Mouse (Mus musculus) Patski (cell line): ENCODE measurements around the gene Ddah2. TPM values are rescaled to one million over a fixed set of nuclear protein-coding genes. Genes with fewer than 3 reads are reported as not detected.

Experiments
- ATAC-seq: fragments of 100-300 bp; one replicate; pipeline ENCODE4 v1.8.0; 2021
- CTCF ChIA-PET: fragments of 350-600 bp; sonication (Branson Sonifier 250); formaldehyde crosslinking; loops from one replicate; lab custom pipeline; 2022; ENCODE audit warnings: inconsistent platforms; lab: Charles Lee
- POLR2A ChIA-PET: fragments of 350-600 bp; sonication (Branson Sonifier 250); formaldehyde crosslinking; loops from one replicate; lab custom pipeline; 2022; ENCODE audit warnings: antibody characterized with exemption, inconsistent platforms; lab: Charles Lee
- DNase-seq: peaks from one replicate; pipeline ENCODE4 v3.0.0-alpha.2; 2011; ENCODE audit warnings: low read depth, low spot score
- H3K27me3 ChIP-seq: fragments of 371-371 bp; one replicate; pipeline ENCODE4 v1.5.1; 2021
- CTCF ChIP-seq: fragments of 100-300 bp; IDR thresholded peaks from one replicate; pipeline ENCODE4 v1.5.1; 2021
- in situ Hi-C: fragments of 300-500 bp; cut with MboI; formaldehyde crosslinking; loops from 3 replicates; pipeline ENCODE4 v1.11.1; 2018; ENCODE audit warnings: low pct_unique_long_range_greater_than_20kb, mixed read lengths
- polyA plus RNA-seq: library from polyadenylated mRNA; unstranded; gene quantifications from one replicate; pipeline ENCODE4 v1.2.3, GENCODE M21; 2021

Gene Ddah2
- polyA plus RNA-seq, 1 experiment from 2014 or later: 198 TPM

GRCm38 (mm10) chr17:35018171-35018570 is 40.7 kb upstream of the Ddah2 start:
- no peaks in the 10 kb centered on the region for H3K27me3 ChIP-seq
- ATAC-seq (no peak), DNase-seq (no peak)
- POLR2A ChIA-PET: interaction anchor here (1.0 to 1.6 kb wide), 3 partner anchors 18 to 103 kb away, joined by 3 read pairs; partner anchors contain the start of gene Gpank1
- TF ChIP-seq CTCF: no peak
- in situ Hi-C loops: loop anchor here (10.0 kb wide), 1 partner anchor 217 kb away; the partner anchor contains the start of genes Atp6v1g2 and Nfkbil1
- CTCF ChIA-PET: interaction anchor here (1.4 kb wide), 1 partner anchor 88 kb away, joined by 4 read pairs; no protein-coding TSS in a partner anchor

DNA sequence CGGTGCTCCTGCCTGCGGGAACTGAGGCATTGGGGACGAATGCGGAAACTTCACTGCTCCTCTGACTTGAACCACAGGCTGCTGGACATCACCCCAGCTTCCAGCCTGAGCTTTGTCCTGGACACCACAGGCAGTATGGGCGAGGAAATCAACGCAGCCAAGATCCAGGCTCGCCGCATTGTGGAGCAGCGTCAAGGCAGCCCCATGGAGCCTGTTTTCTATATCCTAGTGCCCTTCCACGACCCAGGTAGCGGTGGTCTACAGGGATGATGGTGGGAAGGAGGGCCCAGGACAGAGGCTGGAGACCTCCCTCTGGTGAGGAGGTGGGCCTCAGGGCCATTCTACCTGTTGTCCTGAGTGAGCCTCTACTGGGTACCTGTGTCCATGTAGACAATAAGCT is 38.9 kb upstream of the Ddah2 start:
- no peak for ATAC-seq
- in situ Hi-C loops: loop anchor here (5.0 to 10.0 kb wide), 3 partner anchors 42 to 215 kb away; partner anchors contain the start of genes Atp6v1g2 and Nfkbil1
- POLR2A ChIA-PET: interaction anchor here (2.2 kb wide), 1 partner anchor 39 kb away, joined by 9 read pairs; the partner anchor contains the start of gene Ddah2
- H3K27me3 ChIP-seq: no peaks in the 10 kb centered on the region
- DNase-seq: no peak
- CTCF ChIA-PET: interaction anchor here (0.9 to 2.0 kb wide), 4 partner anchors 8 to 87 kb away, joined by 3 to 8 read pairs (median 3); partner anchors contain the start of gene Sapcd1
- no peak for TF ChIP-seq CTCF

DNA sequence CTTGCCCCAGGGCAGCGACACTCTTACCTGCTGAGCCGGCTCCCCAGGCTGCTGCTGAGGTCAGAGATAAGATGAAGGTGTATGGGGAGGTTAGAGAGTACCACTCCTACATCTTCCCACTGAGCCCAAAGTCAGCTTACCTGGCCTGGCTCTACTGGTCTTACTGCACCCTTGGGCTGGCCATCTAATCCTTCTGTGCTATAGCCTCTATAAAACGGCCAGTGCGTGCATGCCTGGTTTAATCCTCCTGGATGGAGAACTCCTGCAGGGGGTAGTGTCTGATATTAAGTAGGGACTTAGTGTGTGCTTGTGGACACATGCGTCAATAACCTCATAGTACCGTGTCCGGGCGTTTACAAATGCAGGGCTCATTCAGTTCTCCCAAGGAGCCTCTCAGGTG is 38.3 kb upstream of the Ddah2 start:
- no peaks in the 10 kb centered on the region for H3K27me3 ChIP-seq
- DNase-seq (no peak), ATAC-seq (no peak)
- TF ChIP-seq CTCF: no peak
- in situ Hi-C loops: loop anchor here (5.0 kb wide), 2 partner anchors 42 to 92 kb away; no protein-coding TSS in a partner anchor
- POLR2A ChIA-PET: interaction anchor here (2.1 to 2.2 kb wide), 2 partner anchors 31 to 39 kb away, joined by 9 read pairs; partner anchors contain the start of gene Ddah2
- CTCF ChIA-PET: interaction anchor here (0.7 to 2.7 kb wide), 14 partner anchors 15 to 87 kb away, joined by 3 to 12 read pairs (median 4); partner anchors contain the start of genes Clic1, Ly6g6e and Ly6g6f

DNA sequence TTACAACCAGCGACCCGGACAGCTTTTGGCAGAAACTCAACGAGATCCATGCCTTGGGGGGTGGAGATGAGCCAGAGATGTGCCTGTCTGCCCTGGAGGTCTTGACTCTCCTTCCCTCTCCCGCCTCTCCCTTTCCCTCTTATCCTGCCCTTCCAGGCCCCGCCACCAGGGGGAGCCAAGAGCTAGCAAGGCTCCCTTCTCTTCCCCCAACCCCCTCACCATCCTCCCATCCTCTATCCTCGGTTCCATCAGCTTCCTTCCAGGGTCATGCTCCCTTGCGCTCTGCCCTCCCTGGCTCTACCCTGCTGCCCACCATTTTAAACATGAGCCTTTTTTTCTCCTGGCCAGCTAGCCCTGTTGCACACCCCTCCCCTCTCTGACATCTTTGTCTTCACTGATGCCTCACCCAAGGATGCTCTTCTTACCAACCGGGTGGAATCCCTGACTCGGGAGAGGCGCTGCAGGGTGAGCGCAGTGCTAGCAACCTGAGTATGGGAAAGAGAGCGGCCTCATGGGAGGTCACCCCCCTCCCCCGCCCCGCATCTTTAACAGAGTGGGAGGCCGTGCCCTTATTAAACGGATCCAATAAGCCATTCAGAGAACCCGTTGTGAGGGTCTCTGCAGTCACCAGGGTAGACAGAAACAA is 37.5 kb upstream of the Ddah2 start:
- POLR2A ChIA-PET: interaction anchor here (0.6 to 2.2 kb wide), 7 partner anchors 25 to 100 kb away, joined by 3 to 9 read pairs (median 3); partner anchors contain the start of genes Clic1, Ddah2 and Gpank1
- TF ChIP-seq CTCF: no peak
- DNase-seq: no peak
- in situ Hi-C loops: loop anchor here (5.0 kb wide), 2 partner anchors 41 to 91 kb away; no protein-coding TSS in a partner anchor
- no peaks in the 10 kb centered on the region for H3K27me3 ChIP-seq
- CTCF ChIA-PET: interaction anchor here (0.7 to 2.7 kb wide), 19 partner anchors 14 to 100 kb away, joined by 3 to 12 read pairs (median 4); partner anchors contain the start of genes Clic1, Gpank1, Ly6g6e and Ly6g6f
- no peak for ATAC-seq

DNA sequence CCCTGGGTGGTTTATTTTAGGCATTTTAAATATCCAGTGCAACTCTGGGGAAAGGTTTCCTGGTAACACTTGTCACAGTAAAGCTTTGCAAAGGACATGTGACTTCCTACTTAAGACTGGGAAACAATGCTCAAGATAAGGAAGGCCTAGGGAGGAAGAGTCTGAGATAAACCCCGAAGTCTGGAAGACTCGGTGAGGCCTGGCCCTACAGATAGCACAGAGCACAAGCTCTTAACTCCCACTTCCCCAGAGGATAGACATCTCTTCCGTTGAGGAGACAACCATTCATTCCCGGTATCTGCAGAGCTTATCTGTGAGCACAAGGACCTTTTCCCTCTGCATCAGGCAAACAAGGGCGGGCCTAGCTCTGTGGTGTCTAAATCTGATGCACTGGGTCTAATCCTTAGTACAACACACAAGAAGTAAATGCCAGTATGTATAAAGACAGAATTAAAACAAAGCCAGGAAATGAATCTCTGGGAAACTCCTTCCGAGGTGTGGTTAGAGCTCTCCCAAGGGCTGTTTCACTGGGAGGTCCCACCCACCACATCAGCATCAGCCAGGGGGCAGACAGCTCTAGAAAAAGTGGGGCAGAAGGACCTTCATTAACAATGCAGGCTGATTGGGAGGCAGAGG is 36.9 kb upstream of the Ddah2 start:
- ATAC-seq: no peak
- CTCF ChIA-PET: interaction anchor here (0.9 to 2.7 kb wide), 15 partner anchors 11 to 99 kb away, joined by 3 to 12 read pairs (median 4); partner anchors contain the start of genes Clic1, Gpank1 and Ly6g6e
- no peaks in the 10 kb centered on the region for H3K27me3 ChIP-seq
- POLR2A ChIA-PET: interaction anchor here (0.6 to 2.1 kb wide), 6 partner anchors 25 to 99 kb away, joined by 3 to 9 read pairs (median 3); partner anchors contain the start of genes Clic1 and Gpank1
- in situ Hi-C loops: loop anchor here (5.0 kb wide), 2 partner anchors 40 to 90 kb away; no protein-coding TSS in a partner anchor
- no peak for TF ChIP-seq CTCF
- DNase-seq: no peak

DNA sequence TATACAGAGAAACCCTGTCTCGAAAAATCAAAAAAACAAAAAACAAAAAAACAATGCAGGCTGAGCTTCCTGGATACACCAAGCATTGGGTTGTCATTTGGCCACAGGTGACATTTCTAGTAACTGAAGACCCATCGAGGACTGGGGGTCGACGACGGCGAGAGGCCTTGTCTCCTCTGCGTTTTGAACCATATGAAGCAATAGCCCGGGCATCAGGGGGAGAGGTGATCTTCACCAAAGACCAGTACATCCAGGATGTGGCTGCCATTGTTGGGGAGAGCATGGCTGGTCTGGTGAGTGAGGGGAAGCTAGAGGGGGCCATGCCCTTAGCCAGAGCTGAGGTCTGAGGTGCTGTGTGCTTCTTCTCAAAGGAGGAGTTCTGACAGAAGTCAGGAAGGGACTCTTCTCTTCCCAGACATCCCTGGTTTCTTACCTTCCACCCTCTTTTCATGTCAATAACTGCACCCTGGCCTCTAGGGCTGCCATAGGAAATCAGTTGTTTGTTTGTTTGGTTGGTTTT is 36.2 kb upstream of the Ddah2 start:
- ATAC-seq (no peak), DNase-seq (no peak)
- POLR2A ChIA-PET: interaction anchor here (1.3 to 2.1 kb wide), 2 partner anchors 29 to 37 kb away, joined by 3 to 9 read pairs; no protein-coding TSS in a partner anchor
- in situ Hi-C loops: loop anchor here (5.0 kb wide), 2 partner anchors 40 to 90 kb away; no protein-coding TSS in a partner anchor
- CTCF ChIA-PET: interaction anchor here (1.1 to 2.7 kb wide), 5 partner anchors 10 to 98 kb away, joined by 3 to 12 read pairs (median 4); partner anchors contain the start of gene Gpank1
- no peaks in the 10 kb centered on the region for H3K27me3 ChIP-seq
- no peak for TF ChIP-seq CTCF

DNA sequence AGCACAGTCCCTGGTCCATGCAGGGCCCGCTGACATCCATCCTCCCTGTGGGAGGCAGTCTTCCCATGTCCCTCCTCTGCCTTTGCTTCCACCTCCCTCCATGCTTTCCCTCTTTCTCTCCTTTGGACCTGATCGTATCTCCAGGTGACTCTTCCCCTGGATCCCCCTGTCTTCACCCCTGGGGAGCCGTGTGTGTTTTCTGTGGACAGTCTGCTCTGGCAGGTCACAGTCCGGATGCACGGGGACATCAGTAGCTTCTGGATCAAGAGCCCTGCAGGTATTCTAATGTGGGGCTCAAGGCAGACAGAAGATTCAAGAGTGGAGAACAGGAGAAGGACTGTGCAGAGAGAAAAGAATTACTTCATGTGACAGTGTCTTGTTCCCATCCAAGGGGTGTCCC is 35.6 kb upstream of the Ddah2 start:
- TF ChIP-seq CTCF: no peak
- ChIA-PET CTCF (interaction anchor here (0.5 to 2.7 kb wide), 4 partner anchors 19 to 98 kb away, joined by 3 to 12 read pairs (median 4); partner anchors contain the start of gene Gpank1), POLR2A (no interaction called here)
- H3K27me3 ChIP-seq: no peaks in the 10 kb centered on the region
- ATAC-seq: no peak
- DNase-seq: no peak
- in situ Hi-C loops: loop anchor here (5.0 kb wide), 2 partner anchors 39 to 89 kb away; no protein-coding TSS in a partner anchor

DNA sequence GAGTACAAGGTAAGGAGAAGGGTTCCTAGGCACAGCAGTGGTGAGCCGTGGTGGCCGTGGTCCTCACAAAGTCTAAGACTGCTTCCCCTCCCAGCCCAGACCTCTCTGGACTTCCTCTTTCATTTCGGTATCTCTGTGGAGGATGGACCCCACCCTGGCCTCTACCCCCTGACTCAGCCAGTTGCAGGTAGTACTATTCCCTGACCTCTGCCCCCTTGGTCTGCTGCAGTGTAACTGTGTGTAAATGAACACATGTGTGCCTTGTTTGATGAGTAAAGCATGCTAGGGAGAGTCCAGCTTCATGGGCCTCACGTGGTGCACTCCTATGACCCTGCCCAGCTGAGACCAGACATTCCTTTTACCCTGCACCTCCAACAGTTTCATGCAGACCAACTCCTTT is 35.1 kb upstream of the Ddah2 start:
- ChIA-PET POLR2A (no interaction called here), CTCF (interaction anchor here (0.5 to 0.8 kb wide), 2 partner anchors 28 to 36 kb away, joined by 3 read pairs; partner anchors contain the start of gene Ddah2)
- ATAC-seq (no peak), DNase-seq (no peak)
- no peaks in the 10 kb centered on the region for H3K27me3 ChIP-seq
- in situ Hi-C loops: loop anchor here (5.0 kb wide), 2 partner anchors 39 to 89 kb away; no protein-coding TSS in a partner anchor
- TF ChIP-seq CTCF: no peak

DNA sequence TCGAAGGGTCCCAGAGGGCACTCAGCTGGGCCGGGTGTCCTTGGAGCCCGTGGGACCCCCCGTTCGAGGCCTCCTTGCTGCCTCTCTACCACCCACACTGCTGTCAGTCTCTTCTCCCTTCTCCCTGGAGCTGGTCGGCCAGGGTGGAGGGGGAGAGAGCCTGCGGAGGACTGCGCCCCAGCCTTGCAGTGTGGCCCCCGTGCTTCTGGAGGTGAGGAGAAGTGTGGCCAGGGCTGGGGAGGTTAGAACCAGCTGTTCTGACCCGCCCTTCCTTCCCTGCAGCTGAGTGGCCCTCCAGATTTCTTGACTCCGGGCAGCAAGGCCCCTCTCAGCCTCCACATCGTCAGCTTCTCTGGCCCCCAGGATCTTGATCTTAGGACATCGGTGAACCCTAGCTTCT is 34.6 kb upstream of the Ddah2 start:
- in situ Hi-C loops: loop anchor here (5.0 kb wide), 2 partner anchors 38 to 88 kb away; no protein-coding TSS in a partner anchor
- no peak for TF ChIP-seq CTCF
- CTCF ChIA-PET: interaction anchor here (0.8 kb wide), 1 partner anchor 35 kb away, joined by 3 read pairs; the partner anchor contains the start of gene Ddah2
- DNase-seq (no peak), ATAC-seq (no peak)
- H3K27me3 ChIP-seq: no peaks in the 10 kb centered on the region
- POLR2A ChIA-PET: no interaction called here
